Mouse (Mus musculus): Measurements from ENCODE around the gene Cacna1a. TPM values are rescaled to one million over a fixed set of nuclear protein-coding genes. Genes with fewer than 3 reads are reported as not detected.

Gene Cacna1a
- total and polyA plus RNA-seq, 2 experiments from 2014 or later, result 4.2 to 8.6 TPM

DNA sequence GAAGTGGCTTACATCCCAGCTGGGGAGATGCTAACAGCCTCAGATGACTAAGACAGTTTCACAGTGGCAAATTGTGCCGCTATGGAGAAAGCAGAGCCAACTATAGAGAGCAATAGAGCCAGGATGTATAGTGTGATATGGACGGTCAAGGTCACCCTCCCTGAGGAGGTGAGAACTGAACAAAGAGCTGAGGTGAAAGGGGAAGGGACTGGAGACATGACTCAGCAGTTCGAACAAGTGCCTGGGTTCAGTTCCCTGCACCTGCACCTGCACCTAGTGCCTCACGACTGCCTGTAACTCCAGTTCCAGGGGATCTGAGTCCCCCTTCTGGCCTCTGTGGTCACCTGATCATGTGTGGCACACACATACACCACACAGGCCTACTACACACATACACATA, 241.9 kb downstream of the Cacna1a start:
- Histone ChIP-seq H3K4me2 (ENCODE audit: low read depth, low read length) (no peak overlapping the region), H3K9ac (replicated peaks; ENCODE audit: low read depth, low read length) (no peak overlapping the region), H3K36me3 (replicated peaks; ENCODE audit: control insufficient read depth, insufficient read depth, low read length) (no peaks in the 10 kb centered on the region), H3K4me1 (ENCODE audit: control insufficient read depth, insufficient read depth) (no peaks in the 10 kb centered on the region), H3K27me3 (ENCODE audit: control insufficient read depth, insufficient read depth, low read length) (no peaks in the 10 kb centered on the region), H3K9me3 (replicated peaks; ENCODE audit: control insufficient read depth, low read length) (no peaks in the 10 kb centered on the region), H3K27ac (ENCODE audit: low read depth) (no peak overlapping the region), H3K4me3 (ENCODE audit: low read depth, low read length) (no peak overlapping the region)
- TF ChIP-seq EP300 (IDR thresholded peaks at IDR 0.05; ENCODE audit: low read depth), result no peak
- no peak for TF ChIP-seq CTCF (IDR thresholded peaks at IDR 0.05; ENCODE audit: low read depth)
- ATAC-seq (ENCODE audit: insufficient read depth, low read depth) (no peak), DNase-seq (ENCODE audit: low spot score) (no peak)
- 59% methylated on average over 4 of the region's 4 CpGs for WGBS

GRCm38 (mm10) chr8:84631813-84632212, 243.6 kb downstream of the Cacna1a start:
- Histone ChIP-seq H3K27me3 (ENCODE audit: control insufficient read depth, insufficient read depth, low read length) (no peaks in the 10 kb centered on the region), H3K4me2 (ENCODE audit: low read depth, low read length) (no peak overlapping the region), H3K36me3 (replicated peaks; ENCODE audit: control insufficient read depth, insufficient read depth, low read length) (no peaks in the 10 kb centered on the region), H3K4me3 (ENCODE audit: low read depth, low read length) (no peak overlapping the region), H3K9me3 (replicated peaks; ENCODE audit: control insufficient read depth, low read length) (no peaks in the 10 kb centered on the region), H3K9ac (replicated peaks; ENCODE audit: low read depth, low read length) (no peak overlapping the region), H3K27ac (ENCODE audit: low read depth) (no peak overlapping the region), H3K4me1 (ENCODE audit: control insufficient read depth, insufficient read depth) (no peaks in the 10 kb centered on the region)
- DNase-seq (ENCODE audit: low spot score), result no peak
- TF ChIP-seq EP300 (IDR thresholded peaks at IDR 0.05; ENCODE audit: low read depth) (no peak), CTCF (IDR thresholded peaks at IDR 0.05; ENCODE audit: low read depth) (no peak)
- no peak for ATAC-seq (ENCODE audit: insufficient read depth, low read depth)
- 86% methylated on average over 4 of the region's 4 CpGs for WGBS

GRCm38 (mm10) chr8:84633841-84634584, 245.8 kb downstream of the Cacna1a start:
- Histone ChIP-seq H3K4me2 (ENCODE audit: low read depth, low read length) (no peak overlapping the region), H3K4me3 (ENCODE audit: low read depth, low read length) (no peak overlapping the region), H3K9me3 (replicated peaks; ENCODE audit: control insufficient read depth, low read length) (no peaks in the 10 kb centered on the region), H3K27ac (ENCODE audit: low read depth) (no peak overlapping the region), H3K4me1 (ENCODE audit: control insufficient read depth, insufficient read depth) (no peaks in the 10 kb centered on the region), H3K27me3 (ENCODE audit: control insufficient read depth, insufficient read depth, low read length) (no peaks in the 10 kb centered on the region), H3K9ac (replicated peaks; ENCODE audit: low read depth, low read length) (no peak overlapping the region), H3K36me3 (replicated peaks; ENCODE audit: control insufficient read depth, insufficient read depth, low read length) (no peaks in the 10 kb centered on the region)
- DNase-seq (ENCODE audit: low spot score), result no peak
- no peak for TF ChIP-seq CTCF (IDR thresholded peaks at IDR 0.05; ENCODE audit: low read depth)
- no peak for TF ChIP-seq EP300 (IDR thresholded peaks at IDR 0.05; ENCODE audit: low read depth)
- ATAC-seq (ENCODE audit: insufficient read depth, low read depth), result no peak
- WGBS, result 52% methylated on average over 10 of the region's 10 CpGs

DNA sequence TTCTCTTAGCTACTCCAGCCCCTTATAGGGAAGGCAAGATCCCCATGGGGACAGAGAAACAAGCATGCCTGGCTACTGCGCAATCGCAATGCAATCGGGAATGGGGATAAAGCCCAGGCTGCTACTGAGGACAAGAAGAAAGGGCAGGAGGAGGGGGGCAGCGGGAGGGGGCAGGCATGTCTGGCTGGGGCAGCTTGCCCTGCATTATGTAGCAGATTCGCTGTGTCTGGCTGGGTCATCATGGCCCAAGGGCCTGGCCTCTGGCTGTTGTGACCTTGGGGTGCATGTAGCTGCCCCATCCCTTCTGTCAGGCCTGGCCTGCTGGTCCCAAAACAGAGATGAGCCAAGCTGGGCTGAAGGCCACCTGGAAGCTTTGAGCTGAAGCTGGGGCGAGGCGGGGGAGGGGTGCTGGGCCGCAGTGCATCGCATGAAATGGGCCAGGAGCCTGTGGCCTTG, 246.6 kb downstream of the Cacna1a start:
- no peak overlapping the region for H3K4me2 ChIP-seq (ENCODE audit: low read depth, low read length)
- H3K36me3 ChIP-seq (replicated peaks; ENCODE audit: control insufficient read depth, insufficient read depth, low read length), result no peaks in the 10 kb centered on the region
- H3K27ac ChIP-seq (ENCODE audit: low read depth), result no peak overlapping the region
- no peak overlapping the region for H3K4me3 ChIP-seq (ENCODE audit: low read depth, low read length)
- H3K27me3 ChIP-seq (ENCODE audit: control insufficient read depth, insufficient read depth, low read length), result no peaks in the 10 kb centered on the region
- H3K4me1 ChIP-seq (ENCODE audit: control insufficient read depth, insufficient read depth), result no peaks in the 10 kb centered on the region
- ATAC-seq (ENCODE audit: insufficient read depth, low read depth) (no peak), DNase-seq (ENCODE audit: low spot score) (no peak)
- H3K9ac ChIP-seq (replicated peaks; ENCODE audit: low read depth, low read length), result no peak overlapping the region
- H3K9me3 ChIP-seq (replicated peaks; ENCODE audit: control insufficient read depth, low read length), result no peaks in the 10 kb centered on the region
- no peak for TF ChIP-seq CTCF (IDR thresholded peaks at IDR 0.05; ENCODE audit: low read depth)
- no peak for TF ChIP-seq EP300 (IDR thresholded peaks at IDR 0.05; ENCODE audit: low read depth)
- 54% methylated on average over 6 of the region's 9 CpGs for WGBS

DNA sequence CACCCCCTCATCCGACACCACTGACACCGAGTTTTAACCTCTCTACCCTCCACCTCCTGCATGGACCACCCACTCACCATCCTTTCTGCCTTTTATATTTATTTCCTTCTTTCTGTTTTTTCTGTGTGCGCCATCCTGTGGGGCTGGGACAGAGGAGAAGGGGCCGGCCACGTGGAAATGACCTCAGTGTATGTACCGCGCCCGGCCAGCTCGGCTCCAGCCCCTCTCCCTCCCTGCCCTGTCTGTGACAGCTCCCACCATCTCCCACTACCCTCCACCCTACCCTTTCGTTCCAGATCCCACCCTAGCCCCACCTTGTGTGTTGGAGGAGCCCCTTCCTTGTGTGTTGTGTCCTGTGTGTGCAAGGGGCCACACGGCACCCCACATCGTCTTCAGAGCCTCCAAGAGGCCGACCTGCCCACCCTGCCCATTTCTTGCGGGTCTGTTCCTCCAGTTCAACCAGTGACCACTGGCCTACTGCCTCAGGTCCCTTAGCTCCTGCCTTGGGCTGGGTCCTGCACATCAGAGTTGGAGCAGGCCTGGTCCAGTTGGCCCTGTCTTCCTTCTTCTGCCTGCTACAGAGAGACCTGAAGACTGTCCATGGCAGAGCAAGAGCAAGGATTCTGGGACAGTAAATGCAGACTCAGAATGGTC, 247.3 kb downstream of the Cacna1a start:
- Histone ChIP-seq H3K27ac (ENCODE audit: low read depth) (no peak overlapping the region), H3K4me1 (ENCODE audit: control insufficient read depth, insufficient read depth) (no peaks in the 10 kb centered on the region), H3K36me3 (replicated peaks; ENCODE audit: control insufficient read depth, insufficient read depth, low read length) (no peaks in the 10 kb centered on the region), H3K4me2 (ENCODE audit: low read depth, low read length) (no peak overlapping the region), H3K9ac (replicated peaks; ENCODE audit: low read depth, low read length) (0 out of 2 replicates have a peak overlapping the region, but pooled peaks have one; percentile 23), H3K27me3 (ENCODE audit: control insufficient read depth, insufficient read depth, low read length) (no peaks in the 10 kb centered on the region), H3K4me3 (ENCODE audit: low read depth, low read length) (no peak overlapping the region), H3K9me3 (replicated peaks; ENCODE audit: control insufficient read depth, low read length) (no peaks in the 10 kb centered on the region)
- 71% methylated on average over 14 of the region's 14 CpGs for WGBS
- no peak for ATAC-seq (ENCODE audit: insufficient read depth, low read depth)
- TF ChIP-seq CTCF (IDR thresholded peaks at IDR 0.05; ENCODE audit: low read depth), result no peak
- no peak for TF ChIP-seq EP300 (IDR thresholded peaks at IDR 0.05; ENCODE audit: low read depth)
- no peak for DNase-seq (ENCODE audit: low spot score)
